Mouse (Mus musculus) stomach, postnatal 0 days (tissue): Measurements from ENCODE around the gene Commd2.

Experiments
- CTCF ChIP-seq: IDR thresholded peaks from 2 replicates; pipeline ENCODE4 v1.5.1; 2016; ENCODE audit warnings: antibody characterized with exemption, low read depth, mild to moderate bottlenecking, moderate library complexity
- EP300 ChIP-seq: optimal IDR thresholded peaks from 2 replicates; pipeline ENCODE3; 2016; ENCODE audit warnings: antibody characterized with exemption

DNA sequence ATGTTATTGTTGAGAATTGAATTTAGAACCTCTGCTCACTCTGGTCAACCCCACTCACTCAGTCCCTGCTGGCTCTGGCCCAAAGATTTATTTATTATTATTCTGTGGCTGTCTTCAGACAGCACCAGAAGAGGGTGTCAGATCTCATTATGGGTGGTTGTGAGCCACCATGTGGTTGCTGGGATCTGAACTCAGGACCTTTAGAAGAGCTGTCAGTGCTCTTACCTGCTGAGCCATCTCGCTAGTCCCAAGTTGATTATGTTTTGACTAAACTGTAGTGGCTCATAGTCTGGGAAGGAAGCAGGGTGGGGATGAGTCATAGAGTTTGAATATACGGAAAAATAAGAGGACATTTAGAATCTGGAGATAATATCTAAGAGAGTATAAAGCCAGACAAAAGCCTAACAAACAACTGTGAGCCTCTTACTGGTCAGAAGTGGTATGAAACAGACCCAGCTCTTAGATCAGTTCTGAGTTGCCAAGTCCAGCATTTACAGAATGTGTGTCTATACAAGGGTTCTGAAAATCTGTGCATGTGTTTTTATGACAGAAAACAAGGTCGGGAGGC is 39.0 kb downstream of the Commd2 start:
- no peak for TF ChIP-seq EP300
- no peak for TF ChIP-seq CTCF
